Mouse (Mus musculus): ENCODE measurements at regions not wholly inside any gene's neighbourhood (a gene's known extent, or its start where the extent isn't known, plus 50 kb on each side); places are given as distances from the start of the nearest gene placed in this dataset.

- Histone ChIP-seq H3K4me1 (peaks cover 10% of the 10 kb centered on the region), H3K4me2 (no peak overlapping the region), H3K9ac (no peak overlapping the region), H3K36me3 (ENCODE audit: poor library complexity, severe bottlenecking) (no peaks in the 10 kb centered on the region), H3K4me3 (no peak overlapping the region), H3K9me3 (replicated peaks) (no peaks in the 10 kb centered on the region), H3K27ac (no peak overlapping the region), H3K27me3 (0 out of 2 replicates have a peak, but pooled peaks cover 2% of the 10 kb centered on the region)
- no peak for ATAC-seq
- WGBS, result 85% methylated on average over 5 of the region's 5 CpGs
Measured at GRCm38 (mm10) chr10:125610353-125610752, 221.1 kb upstream of the Slc16a7 start.

- H3K27me3 ChIP-seq, result no peaks in the 10 kb centered on the region
- no peak overlapping the region for H3K4me2 ChIP-seq
- no peak overlapping the region for H3K27ac ChIP-seq
- no peak for ATAC-seq
- no peak overlapping the region for H3K4me3 ChIP-seq
- WGBS, result 70% methylated on average over 6 of the region's 6 CpGs
- no peaks in the 10 kb centered on the region for H3K9me3 ChIP-seq (replicated peaks)
- no peak overlapping the region for H3K9ac ChIP-seq
- no peaks in the 10 kb centered on the region for H3K36me3 ChIP-seq (ENCODE audit: poor library complexity, severe bottlenecking)
- H3K4me1 ChIP-seq, result peaks cover 5% of the 10 kb centered on the region
Measured at GRCm38 (mm10) chr10:125612773-125613172, 223.5 kb upstream of the Slc16a7 start.

GRCm38 (mm10) chr10:125621376-125621775 lies 232.1 kb upstream of the Slc16a7 start:
- no peak overlapping the region for H3K27ac ChIP-seq
- H3K27me3 ChIP-seq, result no peaks in the 10 kb centered on the region
- no peak overlapping the region for H3K4me3 ChIP-seq
- H3K4me1 ChIP-seq, result peaks cover 10% of the 10 kb centered on the region; the same call in 1 of the 2 replicates
- ATAC-seq, result no peak
- WGBS, result 40% methylated on average over 6 of the region's 6 CpGs
- H3K36me3 ChIP-seq (ENCODE audit: poor library complexity, severe bottlenecking), result no peaks in the 10 kb centered on the region
- H3K9ac ChIP-seq, result no peak overlapping the region
- H3K9me3 ChIP-seq (replicated peaks), result no peaks in the 10 kb centered on the region
- no peak overlapping the region for H3K4me2 ChIP-seq

- Histone ChIP-seq H3K4me1 (peaks cover 10% of the 10 kb centered on the region; the same call in 1 of the 2 replicates), H3K4me3 (no peak overlapping the region), H3K4me2 (peak overlapping the region; percentile 24), H3K9ac (no peak overlapping the region), H3K27me3 (no peaks in the 10 kb centered on the region; the same call in 1 of the 2 replicates), H3K27ac (no peak overlapping the region), H3K9me3 (replicated peaks) (no peaks in the 10 kb centered on the region), H3K36me3 (ENCODE audit: poor library complexity, severe bottlenecking) (no peaks in the 10 kb centered on the region)
- peak; percentile 75 for ATAC-seq
- WGBS, result 2% methylated on average over 7 of the region's 7 CpGs
Measured at GRCm38 (mm10) chr10:125623836-125624235, 234.6 kb upstream of the Slc16a7 start.

GRCm38 (mm10) chr10:125667906-125668305 lies 278.6 kb upstream of the Slc16a7 start:
- WGBS, result 94% methylated on average over 4 of the region's 4 CpGs
- ATAC-seq, result no peak

GRCm38 (mm10) chr10:125673637-125674036 lies 284.4 kb upstream of the Slc16a7 start:
- no peak overlapping the region for H3K4me2 ChIP-seq
- H3K9me3 ChIP-seq (replicated peaks), result no peaks in the 10 kb centered on the region
- H3K36me3 ChIP-seq (ENCODE audit: poor library complexity, severe bottlenecking), result no peaks in the 10 kb centered on the region
- no peak overlapping the region for H3K27ac ChIP-seq
- no peaks in the 10 kb centered on the region for H3K27me3 ChIP-seq
- H3K4me3 ChIP-seq, result no peak overlapping the region
- no peak overlapping the region for H3K9ac ChIP-seq
- WGBS, result 51% methylated on average over 11 of the region's 11 CpGs
- H3K4me1 ChIP-seq, result no peaks in the 10 kb centered on the region
- no peak for ATAC-seq

More at GRCm38 (mm10) chr10:125667906-125668305, 278.6 kb upstream of the Slc16a7 start:
- Histone ChIP-seq H3K4me2 (no peak overlapping the region), H3K4me3 (no peak overlapping the region), H3K4me1 (no peaks in the 10 kb centered on the region), H3K27ac (no peak overlapping the region), H3K9ac (no peak overlapping the region), H3K36me3 (ENCODE audit: poor library complexity, severe bottlenecking) (no peaks in the 10 kb centered on the region), H3K27me3 (no peaks in the 10 kb centered on the region), H3K9me3 (replicated peaks) (no peaks in the 10 kb centered on the region)

GRCm38 (mm10) chr10:125679644-125680043 lies 286.3 kb upstream of the Lrig3 start:
- H3K36me3 ChIP-seq (ENCODE audit: poor library complexity, severe bottlenecking), result no peaks in the 10 kb centered on the region
- H3K27ac ChIP-seq, result no peak overlapping the region
- no peak overlapping the region for H3K4me2 ChIP-seq
- no peaks in the 10 kb centered on the region for H3K27me3 ChIP-seq
- no peaks in the 10 kb centered on the region for H3K9me3 ChIP-seq (replicated peaks)
- ATAC-seq, result no peak
- H3K4me1 ChIP-seq, result no peaks in the 10 kb centered on the region
- H3K4me3 ChIP-seq, result no peak overlapping the region
- no peak overlapping the region for H3K9ac ChIP-seq
- 81% methylated on average over 7 of the region's 7 CpGs for WGBS

- H3K9me3 ChIP-seq (replicated peaks), result no peaks in the 10 kb centered on the region
- H3K9ac ChIP-seq, result no peak overlapping the region
- no peak overlapping the region for H3K4me2 ChIP-seq
- 94% methylated on average over 5 of the region's 5 CpGs for WGBS
- H3K4me3 ChIP-seq, result no peak overlapping the region
- no peaks in the 10 kb centered on the region for H3K4me1 ChIP-seq
- H3K27ac ChIP-seq, result no peak overlapping the region
- no peaks in the 10 kb centered on the region for H3K27me3 ChIP-seq
- ATAC-seq, result no peak
- no peaks in the 10 kb centered on the region for H3K36me3 ChIP-seq (ENCODE audit: poor library complexity, severe bottlenecking)
Measured at GRCm38 (mm10) chr10:125685130-125685529, 280.8 kb upstream of the Lrig3 start.

GRCm38 (mm10) chr10:125693505-125693904 lies 272.5 kb upstream of the Lrig3 start:
- Histone ChIP-seq H3K9ac (no peak overlapping the region), H3K36me3 (ENCODE audit: poor library complexity, severe bottlenecking) (no peaks in the 10 kb centered on the region), H3K4me2 (peak overlapping the region; percentile 28), H3K9me3 (replicated peaks) (no peaks in the 10 kb centered on the region), H3K4me3 (no peak overlapping the region), H3K4me1 (peaks cover 7% of the 10 kb centered on the region; the same call in 1 of the 2 replicates), H3K27ac (no peak overlapping the region), H3K27me3 (no peaks in the 10 kb centered on the region)
- peak; percentile 89 for ATAC-seq
- WGBS, result 19% methylated on average over 7 of the region's 7 CpGs

GRCm38 (mm10) chr10:125696159-125696558 lies 269.8 kb upstream of the Lrig3 start:
- WGBS, result 94% methylated on average over 5 of the region's 5 CpGs
- Histone ChIP-seq H3K4me1 (peaks cover 7% of the 10 kb centered on the region; the same call in 1 of the 2 replicates), H3K9me3 (replicated peaks) (no peaks in the 10 kb centered on the region), H3K27me3 (no peaks in the 10 kb centered on the region), H3K9ac (no peak overlapping the region), H3K27ac (no peak overlapping the region), H3K36me3 (ENCODE audit: poor library complexity, severe bottlenecking) (no peaks in the 10 kb centered on the region), H3K4me2 (no peak overlapping the region), H3K4me3 (no peak overlapping the region)
- no peak for ATAC-seq

GRCm38 (mm10) chr10:125725077-125725680 lies 240.8 kb upstream of the Lrig3 start:
- peak; percentile 91 for ATAC-seq
- Histone ChIP-seq H3K9ac (no peak overlapping the region), H3K9me3 (replicated peaks) (no peaks in the 10 kb centered on the region), H3K27ac (no peak overlapping the region), H3K4me2 (no peak overlapping the region), H3K27me3 (no peaks in the 10 kb centered on the region), H3K4me1 (peaks cover 4% of the 10 kb centered on the region; the same call in 1 of the 2 replicates), H3K4me3 (no peak overlapping the region), H3K36me3 (ENCODE audit: poor library complexity, severe bottlenecking) (no peaks in the 10 kb centered on the region)
- 40% methylated on average over 18 of the region's 18 CpGs for WGBS

GRCm38 (mm10) chr10:125725681-125726139 lies 240.3 kb upstream of the Lrig3 start:
- Histone ChIP-seq H3K4me2 (no peak overlapping the region), H3K4me1 (peaks cover 4% of the 10 kb centered on the region; the same call in 1 of the 2 replicates), H3K27ac (no peak overlapping the region), H3K4me3 (no peak overlapping the region), H3K36me3 (ENCODE audit: poor library complexity, severe bottlenecking) (no peaks in the 10 kb centered on the region), H3K27me3 (no peaks in the 10 kb centered on the region), H3K9me3 (replicated peaks) (no peaks in the 10 kb centered on the region), H3K9ac (no peak overlapping the region)
- peak; percentile 27; the same call in 1 of the 2 replicates for ATAC-seq
- WGBS, result 33% methylated on average over 7 of the region's 7 CpGs

GRCm38 (mm10) chr10:125726546-125726945 lies 239.4 kb upstream of the Lrig3 start:
- Histone ChIP-seq H3K36me3 (ENCODE audit: poor library complexity, severe bottlenecking) (no peaks in the 10 kb centered on the region), H3K27me3 (no peaks in the 10 kb centered on the region), H3K9me3 (replicated peaks) (no peaks in the 10 kb centered on the region), H3K4me1 (peaks cover 4% of the 10 kb centered on the region; the same call in 1 of the 2 replicates), H3K27ac (no peak overlapping the region), H3K4me3 (no peak overlapping the region), H3K9ac (no peak overlapping the region), H3K4me2 (no peak overlapping the region)
- WGBS, result 64% methylated on average over 8 of the region's 8 CpGs
- no peak for ATAC-seq
